Mouse (Mus musculus) megakaryocyte, embryonic 14.5 days (primary cell): Measurements from ENCODE around the gene Serinc5.

ENCODE experiments used
- FLI1 ChIP-seq: IDR thresholded peaks from 2 replicates; pipeline ENCODE4 v1.6.1; 2012; ENCODE audit warnings: low read length, inconsistent platforms, mixed read lengths
- GATA1 ChIP-seq: IDR thresholded peaks from 3 replicates; pipeline ENCODE4 v1.6.1; 2012; ENCODE audit warnings: mixed read lengths, low read length, inconsistent platforms, borderline replicate concordance

DNA sequence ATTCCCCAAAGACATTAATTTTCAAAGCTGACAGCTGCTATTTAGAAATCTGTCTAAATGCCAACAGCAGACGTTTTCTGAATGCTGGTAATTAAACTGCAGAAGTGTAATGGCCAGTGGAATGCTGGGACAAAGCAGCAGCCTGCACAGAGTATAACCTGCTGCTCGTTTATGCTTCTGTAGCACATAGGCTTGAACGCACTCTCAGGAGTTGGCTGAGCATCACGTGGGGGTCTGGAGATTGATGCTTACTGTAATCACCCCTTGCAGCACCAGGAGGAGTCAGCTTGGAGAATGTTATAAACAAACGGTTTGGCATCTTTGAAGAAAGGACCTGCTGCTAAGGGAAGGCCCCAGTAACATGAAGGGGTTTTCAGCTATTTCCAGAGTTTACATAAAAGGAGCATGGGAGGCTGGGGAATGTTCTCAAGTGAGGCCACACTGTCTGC, 85.6 kb downstream of the Serinc5 start:
- TF ChIP-seq GATA1 = no peak
- no peak for TF ChIP-seq FLI1
